Mouse (Mus musculus) CH12.LX (cell line): ENCODE data around the gene Rusc2. TPM values are rescaled to one million over a fixed set of nuclear protein-coding genes. Genes with fewer than 3 reads are reported as not detected.

ENCODE experiments used
- DNase-seq: peaks from one replicate; pipeline ENCODE4 v3.0.0-alpha.2; 2013; ENCODE audit errors: extremely low read depth
- H3K27ac ChIP-seq: 2 replicates; pipeline ENCODE4 v1.5.1; 2012; ENCODE audit warnings: low read depth, mild to moderate bottlenecking, control low read depth, moderate library complexity; ENCODE audit not compliant: insufficient read depth
- H3K27me3 ChIP-seq: replicated peaks from 2 replicates; pipeline ENCODE3; 2012; ENCODE audit warnings: inconsistent platforms
- H3K36me3 ChIP-seq, 2 experiments: replicated peaks in 1 of 2; 2 replicates each; pipeline versions ENCODE3 to v1.6.1; 2012; ENCODE audit warnings: inconsistent platforms in 1 of 2, low read length in 1 of 2, mild to moderate bottlenecking in 1 of 2, mixed read lengths in 1 of 2, moderate library complexity in 1 of 2; ENCODE audit not compliant: control insufficient read depth in 1 of 2, insufficient read depth in 1 of 2
- H3K4me1 ChIP-seq, 2 experiments: 2 replicates each; pipeline ENCODE4 v1.6.1; 2012; ENCODE audit warnings: inconsistent platforms in 1 of 2, moderate library complexity in 1 of 2; ENCODE audit not compliant: insufficient read depth in 2 of 2, control insufficient read depth in 1 of 2
- H3K4me2 ChIP-seq: 2 replicates; pipeline ENCODE4 v1.6.1; 2012; ENCODE audit warnings: low read depth, mild to moderate bottlenecking, control low read depth; ENCODE audit not compliant: poor library complexity, insufficient read depth, severe bottlenecking
- H3K4me3 ChIP-seq, 3 experiments: fragments of 150-350 bp in 1 of 3; sonication (generic) in 1 of 3; replicated peaks in 1 of 3; 2 replicates each; pipeline versions ENCODE3 to v1.5.1; 2011 to 2012; ENCODE audit warnings: low read depth in 2 of 3, low read length in 2 of 3, mild to moderate bottlenecking in 2 of 3, moderate library complexity in 2 of 3, control low read depth in 1 of 3, improper control_type of control experiment in 1 of 3, inconsistent platforms in 1 of 3, mixed read lengths in 1 of 3; ENCODE audit not compliant: poor library complexity in 1 of 3
- H3K79me2 ChIP-seq: replicated peaks from 2 replicates; pipeline ENCODE4 v1.6.1; 2012; ENCODE audit warnings: mild to moderate bottlenecking, moderate library complexity; ENCODE audit not compliant: control insufficient read depth, poor library complexity, insufficient read depth, severe bottlenecking; ENCODE audit errors: extremely low read depth
- H3K9ac ChIP-seq: 2 replicates; pipeline ENCODE4 v1.6.1; 2012; ENCODE audit warnings: low read depth, mild to moderate bottlenecking, control low read depth, moderate library complexity; ENCODE audit not compliant: insufficient read depth
- H3K9me3 ChIP-seq: replicated peaks from 2 replicates; pipeline ENCODE3; 2012; ENCODE audit warnings: low read length, inconsistent platforms, mixed read lengths
- BHLHE40 ChIP-seq: IDR thresholded peaks from 2 replicates; pipeline ENCODE4 v1.6.1; 2011; ENCODE audit warnings: mild to moderate bottlenecking, low read depth, low read length, improper control_type of control experiment
- CHD1 ChIP-seq: IDR thresholded peaks from 2 replicates; pipeline ENCODE4 v1.6.1; 2012; ENCODE audit warnings: low read depth, low read length, improper control_type of control experiment, inconsistent platforms
- CHD2 ChIP-seq: IDR thresholded peaks from 2 replicates; pipeline ENCODE4 v1.6.1; 2011; ENCODE audit warnings: low read length, improper control_type of control experiment
- ELF1 ChIP-seq: IDR thresholded peaks from 2 replicates; pipeline ENCODE4 v1.6.1; 2014; ENCODE audit warnings: low read depth, mild to moderate bottlenecking, inconsistent platforms, low read length, improper control_type of control experiment
- EP300 ChIP-seq: IDR thresholded peaks from 2 replicates; pipeline ENCODE4 v1.6.1; 2011; ENCODE audit warnings: low read length, improper control_type of control experiment
- HCFC1 ChIP-seq: IDR thresholded peaks from 2 replicates; pipeline ENCODE4 v1.6.1; 2012; ENCODE audit warnings: low read depth, mild to moderate bottlenecking, inconsistent platforms, low read length, improper control_type of control experiment
- IRF4 ChIP-seq: IDR thresholded peaks from 2 replicates; pipeline ENCODE4 v1.6.1; 2014; ENCODE audit warnings: low read depth, mild to moderate bottlenecking, inconsistent platforms, low read length, improper control_type of control experiment
- JUN ChIP-seq: IDR thresholded peaks from 2 replicates; pipeline ENCODE4 v1.6.1; 2011; ENCODE audit warnings: low read depth, mild to moderate bottlenecking, low read length, improper control_type of control experiment, moderate library complexity; ENCODE audit not compliant: insufficient read depth
- JUND ChIP-seq: conservative IDR thresholded peaks from 2 replicates; pipeline ENCODE4 v1.6.1; 2011; ENCODE audit warnings: low read depth, low read length, improper control_type of control experiment
- MAX ChIP-seq: IDR thresholded peaks from 2 replicates; pipeline ENCODE4 v1.6.1; 2011; ENCODE audit warnings: low read length, improper control_type of control experiment
- MAZ ChIP-seq: IDR thresholded peaks from 2 replicates; pipeline ENCODE4 v1.6.1; 2012; ENCODE audit warnings: low read depth, mild to moderate bottlenecking, inconsistent platforms, low read length, improper control_type of control experiment, moderate library complexity
- MYC ChIP-seq: IDR thresholded peaks from 2 replicates; pipeline ENCODE4 v1.6.1; 2011; ENCODE audit warnings: low read depth, mild to moderate bottlenecking, improper control_type of control experiment, low read length
- NELFE ChIP-seq: IDR thresholded peaks from 2 replicates; pipeline ENCODE4 v1.6.1; 2011; ENCODE audit warnings: low read depth, low read length, improper control_type of control experiment
- NRF1 ChIP-seq: IDR thresholded peaks from 2 replicates; pipeline ENCODE4 v1.6.1; 2014; ENCODE audit warnings: low read depth, mild to moderate bottlenecking, inconsistent platforms, low read length, improper control_type of control experiment, moderate library complexity
- POLR2A ChIP-seq: IDR thresholded peaks from 2 replicates; pipeline ENCODE4 v1.6.1; 2011; ENCODE audit warnings: low read depth, mild to moderate bottlenecking, improper control_type of control experiment, low read length
- POLR2AphosphoS2 ChIP-seq: IDR thresholded peaks from 2 replicates; pipeline ENCODE4 v1.6.1; 2011; ENCODE audit warnings: low read depth, low read length, improper control_type of control experiment
- RCOR1 ChIP-seq: conservative IDR thresholded peaks from 2 replicates; pipeline ENCODE4 v1.6.1; 2012; ENCODE audit warnings: low read depth, mild to moderate bottlenecking, inconsistent platforms, low read length, improper control_type of control experiment
- SIN3A ChIP-seq: IDR thresholded peaks from 2 replicates; pipeline ENCODE4 v1.6.1; 2012; ENCODE audit warnings: low read length, improper control_type of control experiment, inconsistent platforms
- TCF12 ChIP-seq: IDR thresholded peaks from 2 replicates; pipeline ENCODE4 v1.6.1; 2014; ENCODE audit warnings: low read depth, mild to moderate bottlenecking, inconsistent platforms, low read length, improper control_type of control experiment
- UBTF ChIP-seq: IDR thresholded peaks from 2 replicates; pipeline ENCODE4 v1.6.1; 2012; ENCODE audit warnings: low read depth, mild to moderate bottlenecking, inconsistent platforms, low read length, improper control_type of control experiment, moderate library complexity
- USF2 ChIP-seq: conservative IDR thresholded peaks from 2 replicates; pipeline ENCODE4 v1.6.1; 2011; ENCODE audit warnings: low read depth, low read length, improper control_type of control experiment
- ZC3H11A ChIP-seq: IDR thresholded peaks from 2 replicates; pipeline ENCODE4 v1.6.1; 2012; ENCODE audit warnings: low read depth, mild to moderate bottlenecking, inconsistent platforms, low read length, improper control_type of control experiment
- ZMIZ1 ChIP-seq: IDR thresholded peaks from 2 replicates; pipeline ENCODE4 v1.6.1; 2012; ENCODE audit warnings: low read depth, mild to moderate bottlenecking, inconsistent platforms, low read length, improper control_type of control experiment
- dilution Hi-C: fragments of 300-500 bp; cut with MboI; formaldehyde crosslinking; loops from 2 replicates; pipeline ENCODE4 v1.14.3; 2020; ENCODE audit warnings: low sequenced_read_pairs; ENCODE audit not compliant: extremely low pct_unique_long_range_greater_than_20kb, extremely low pct_ligation_motif_present
- in situ Hi-C: fragments of 300-500 bp; cut with MboI; formaldehyde crosslinking; loops from 3 replicates; pipeline ENCODE4 v1.14.3; 2019; ENCODE audit warnings: low sequenced_read_pairs, low pct_ligation_motif_present, low pct_unique_long_range_greater_than_20kb, mixed read lengths
- polyA plus RNA-seq: library from polyadenylated mRNA; unstranded; fragments of >175 nt; gene quantifications from 2 replicates; pipeline ENCODE4 v1.2.1, GENCODE M21; 2012; ENCODE audit warnings: low read depth; ENCODE audit not compliant: insufficient read length
- total RNA-seq, 2 experiments: library from RNA; depleted of rRNA; stranded (reverse); fragments of 300-350 nt in 1 of 2; fragments of >200 nt in 1 of 2; gene quantifications; 2 replicates each; pipeline ENCODE4 v1.2.3; 2012 to 2014

The Rusc2 gene
- total and polyA plus RNA-seq, 3 experiments = not detected

DNA sequence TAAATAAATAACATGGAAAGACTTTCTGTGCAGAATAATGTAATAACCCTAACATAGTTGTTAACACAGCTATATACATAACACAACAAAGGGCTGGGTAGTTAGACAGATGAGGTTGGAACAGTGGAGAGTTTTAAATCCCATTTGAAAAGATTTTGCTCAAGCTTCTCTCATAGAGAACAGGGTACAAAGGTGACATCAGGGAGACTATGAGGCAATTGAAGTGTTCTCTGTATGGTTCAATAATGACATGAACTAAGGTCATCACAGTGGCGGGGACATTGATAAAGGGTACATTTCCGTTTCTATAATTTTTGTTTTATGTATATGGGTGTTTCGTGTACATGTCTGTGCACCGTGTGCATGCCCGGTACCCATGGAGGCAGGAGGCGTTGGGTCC is 2.2 kb upstream of the Rusc2 start:
- H3K4me2 ChIP-seq = no peak overlapping the region
- dilution Hi-C loops = no loop called here
- no peak for DNase-seq
- no peaks in the 10 kb centered on the region for H3K4me1 ChIP-seq
- TF ChIP-seq MYC = no peak
- TF ChIP-seq JUN = no peak
- no peak for TF ChIP-seq CHD2
- no peak for TF ChIP-seq BHLHE40
- TF ChIP-seq POLR2A = no peak
- no peak for TF ChIP-seq SIN3A
- TF ChIP-seq MAX = no peak
- no peak for TF ChIP-seq UBTF
- no peak for TF ChIP-seq JUND
- no peak for TF ChIP-seq HCFC1
- H3K27ac ChIP-seq = no peak overlapping the region
- peaks cover 7% of the 10 kb centered on the region for H3K27me3 ChIP-seq
- H3K79me2 ChIP-seq = no peaks in the 10 kb centered on the region
- H3K9me3 ChIP-seq = peaks cover 3% of the 10 kb centered on the region
- H3K9ac ChIP-seq = no peak overlapping the region
- no peak overlapping the region for H3K4me3 ChIP-seq
- in situ Hi-C loops = no loop called here
- no peaks in the 10 kb centered on the region for H3K36me3 ChIP-seq

DNA sequence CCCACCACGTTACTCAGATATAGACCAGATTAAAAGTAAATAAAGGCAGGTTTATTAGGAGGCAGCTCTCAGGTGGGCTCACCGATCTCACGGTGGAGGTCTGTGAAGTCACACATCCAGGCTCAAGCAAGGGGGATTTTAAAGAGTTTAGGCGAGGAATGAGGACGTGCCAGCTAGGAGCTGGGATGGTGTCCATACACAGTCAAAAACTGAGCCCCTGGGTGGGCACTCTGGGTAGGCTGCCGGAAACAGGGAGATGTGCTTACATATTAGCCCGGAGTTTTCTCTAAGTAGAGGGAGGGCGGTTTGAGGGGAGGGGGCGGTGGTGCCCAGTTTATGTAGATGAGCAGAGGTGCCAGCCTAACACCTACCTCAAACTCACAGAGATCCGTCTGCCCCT is 828 bp upstream of the Rusc2 start:
- in situ Hi-C loops = no loop called here
- peaks cover 5% of the 10 kb centered on the region for H3K27me3 ChIP-seq
- H3K27ac ChIP-seq = no peak overlapping the region
- H3K36me3 ChIP-seq = no peaks in the 10 kb centered on the region
- dilution Hi-C loops = no loop called here
- H3K79me2 ChIP-seq = no peaks in the 10 kb centered on the region
- TF ChIP-seq BHLHE40 = no peak
- TF ChIP-seq, all 38 proteins: peak for 0
- Histone ChIP-seq H3K4me1 (no peaks in the 10 kb centered on the region), H3K9me3 (peaks cover 3% of the 10 kb centered on the region), H3K4me2 (no peak overlapping the region), H3K4me3 (no peak overlapping the region), H3K9ac (no peak overlapping the region)
- DNase-seq = no peak

DNA sequence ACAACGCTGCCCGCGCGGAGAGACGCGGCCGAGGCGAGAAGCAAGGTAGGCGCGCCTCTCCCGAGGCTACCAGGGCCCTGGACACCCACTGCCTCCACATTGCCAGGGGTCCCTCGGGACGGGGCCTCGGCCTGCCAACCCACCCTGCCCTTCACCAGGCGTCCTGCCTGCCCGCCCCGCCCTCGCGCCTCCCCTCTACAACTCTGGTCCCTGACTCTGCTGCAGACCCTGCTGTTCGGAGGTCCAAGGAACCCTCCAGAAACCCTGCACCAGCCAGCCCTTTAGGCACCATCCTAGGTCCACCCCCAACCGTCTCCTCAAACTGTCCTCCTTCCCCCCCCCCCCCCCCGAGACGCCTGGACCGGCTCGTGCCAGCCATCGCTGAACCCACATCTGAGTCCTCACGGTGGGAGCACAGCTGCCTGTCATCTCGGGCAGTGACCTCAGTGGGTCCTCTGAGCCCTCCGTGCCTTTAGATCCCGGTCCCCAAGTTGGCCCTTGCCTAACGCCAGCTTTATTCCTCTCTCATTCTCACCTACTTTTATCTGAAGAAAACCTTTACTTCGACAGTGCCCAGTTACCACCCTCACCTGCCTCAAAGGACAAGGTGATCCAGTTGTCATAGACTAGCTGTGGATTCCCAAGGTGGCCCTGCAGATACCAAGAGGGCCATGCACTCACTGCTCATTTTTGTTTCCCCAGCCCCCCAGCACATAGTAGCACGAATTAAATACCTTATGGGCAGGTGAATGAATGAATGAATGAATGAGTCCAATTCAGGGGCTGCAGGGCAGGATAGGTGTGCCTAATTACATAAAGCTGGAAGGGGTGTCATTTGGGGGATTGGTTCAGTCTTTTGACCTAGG is 609 bp downstream of the Rusc2 start:
- H3K9ac ChIP-seq = no peak overlapping the region
- DNase-seq = no peak
- H3K27ac ChIP-seq = no peak overlapping the region
- dilution Hi-C loops (no loop called here), in situ Hi-C loops (no loop called here)
- no peak for TF ChIP-seq EP300
- TF ChIP-seq MAZ = no peak
- no peak for TF ChIP-seq ZMIZ1
- TF ChIP-seq ZC3H11A = no peak
- TF ChIP-seq IRF4 = no peak
- TF ChIP-seq NRF1 = no peak
- TF ChIP-seq POLR2A = no peak
- no peak for TF ChIP-seq POLR2AphosphoS2
- TF ChIP-seq NELFE = no peak
- TF ChIP-seq USF2 = no peak
- no peak for TF ChIP-seq ELF1
- TF ChIP-seq JUND = no peak
- TF ChIP-seq JUN = no peak
- no peak for TF ChIP-seq RCOR1
- TF ChIP-seq CHD1 = no peak
- no peak for TF ChIP-seq TCF12
- TF ChIP-seq SIN3A = no peak
- no peaks in the 10 kb centered on the region for H3K4me1 ChIP-seq
- H3K4me3 ChIP-seq = no peak overlapping the region
- no peaks in the 10 kb centered on the region for H3K36me3 ChIP-seq
- H3K9me3 ChIP-seq = peaks cover 3% of the 10 kb centered on the region
- peaks cover 5% of the 10 kb centered on the region for H3K27me3 ChIP-seq
- no peak overlapping the region for H3K4me2 ChIP-seq
- no peaks in the 10 kb centered on the region for H3K79me2 ChIP-seq
